Mouse (Mus musculus): ENCODE results near the gene Trmt10c.
A peak's percentile ranks its signal among the peaks of the same experiment; 100 is the strongest.

The Trmt10c gene

GRCm38 (mm10) chr16:56038090-56038489, 471 bp upstream of the Trmt10c start:
- no peak for DNase-seq (ENCODE audit: low spot score)

DNA sequence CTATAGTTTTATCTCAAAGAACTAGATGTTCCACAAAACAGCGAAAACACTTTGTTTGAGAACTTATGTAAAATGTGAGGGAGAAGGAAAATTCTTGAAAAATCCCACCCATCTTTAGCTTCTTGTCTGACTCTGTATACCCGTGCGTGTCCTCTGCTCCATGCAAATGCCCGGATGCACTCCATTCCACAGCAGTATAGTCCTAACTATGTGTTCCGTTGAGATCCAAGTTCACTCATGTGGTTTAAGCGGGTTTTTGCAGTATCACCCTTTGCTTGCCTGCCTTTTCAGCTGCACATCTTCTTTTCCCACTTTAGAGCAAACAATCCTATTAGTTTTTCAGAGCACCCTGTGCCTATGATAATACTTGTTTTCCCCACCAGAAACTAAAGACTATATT, 1.1 kb downstream of the Trmt10c start:
- no peak for DNase-seq (ENCODE audit: low spot score)

DNA sequence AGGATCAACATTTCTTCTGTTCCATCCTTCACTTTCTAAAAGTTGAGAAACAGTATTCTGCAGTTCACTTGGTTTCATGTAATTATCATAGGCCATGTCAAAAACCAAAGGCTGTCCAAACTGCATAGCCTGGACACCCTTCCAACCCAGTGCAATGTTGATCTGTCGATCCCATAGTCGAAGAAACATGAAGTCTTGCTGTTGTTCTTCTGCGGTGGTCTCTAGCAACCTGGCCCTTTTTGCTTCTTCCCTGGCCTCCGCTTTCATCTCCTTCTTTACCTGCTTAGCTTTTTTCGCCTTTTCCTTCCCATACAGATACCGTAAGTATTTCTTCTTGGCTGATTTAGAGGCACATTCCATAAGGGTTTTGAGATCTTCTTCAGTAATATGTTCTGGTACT, 3.1 kb downstream of the Trmt10c start:
- DNase-seq (ENCODE audit: low spot score): no peak

DNA sequence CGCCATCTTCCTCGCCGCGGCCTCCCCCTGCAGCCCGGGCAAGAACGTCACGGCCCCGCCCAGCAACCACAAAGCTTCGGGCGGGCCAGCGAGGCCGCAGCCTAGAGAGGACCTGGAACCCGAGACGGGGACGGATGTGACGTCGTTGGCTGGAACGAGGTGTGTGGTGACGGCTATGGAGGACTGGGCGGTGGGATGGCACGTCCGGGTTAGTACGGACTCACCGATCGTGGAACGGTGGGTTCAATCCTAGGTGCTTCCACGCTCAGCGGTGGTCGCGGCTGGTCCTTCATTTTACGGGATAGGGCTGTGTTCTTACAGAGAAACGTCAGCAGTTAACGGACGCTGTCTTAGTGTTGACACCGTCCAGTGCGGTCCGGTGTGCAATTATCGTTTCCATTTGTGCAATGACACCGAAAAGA, 7.9 kb downstream of the Trmt10c start, which contains the start of gene Pcnp:
TSS of gene Pcnp (minus strand) at position 79 of the 422 bp plus-strand sequence.
- peak; percentile 97 for DNase-seq (ENCODE audit: low spot score)

- no peak for DNase-seq (ENCODE audit: low spot score)
Observed at GRCm38 (mm10) chr16:56028722-56029551, 8.7 kb downstream of the Trmt10c start.

- DNase-seq (ENCODE audit: low spot score): no peak
Observed at GRCm38 (mm10) chr16:56027854-56028629, 9.6 kb downstream of the Trmt10c start.

GRCm38 (mm10) chr16:56019660-56020059, 18.0 kb downstream of the Trmt10c start:
- DNase-seq (ENCODE audit: low spot score): no peak

DNA sequence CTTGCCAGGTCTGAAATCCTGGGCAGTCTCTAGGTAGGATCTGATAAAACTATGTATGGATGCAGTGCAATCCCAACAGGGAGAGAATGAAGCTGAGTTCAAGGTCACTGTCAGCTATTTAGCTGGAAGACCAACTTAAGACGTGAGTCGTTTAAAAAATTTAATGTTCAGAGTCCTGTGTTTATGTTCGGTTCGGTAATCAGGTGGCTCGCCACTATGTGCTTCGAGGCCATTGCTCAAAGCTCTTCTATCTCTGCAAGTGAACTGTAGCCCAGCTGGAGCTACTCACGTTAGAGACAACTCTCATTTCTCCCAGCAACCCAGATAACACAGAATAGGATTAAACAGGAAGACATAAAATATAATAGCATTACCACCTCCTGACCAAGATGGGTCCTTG, 23.5 kb downstream of the Trmt10c start:
- no peak for DNase-seq (ENCODE audit: low spot score)

GRCm38 (mm10) chr16:56012789-56013743, 24.6 kb downstream of the Trmt10c start:
- DNase-seq (ENCODE audit: low spot score): no peak

DNA sequence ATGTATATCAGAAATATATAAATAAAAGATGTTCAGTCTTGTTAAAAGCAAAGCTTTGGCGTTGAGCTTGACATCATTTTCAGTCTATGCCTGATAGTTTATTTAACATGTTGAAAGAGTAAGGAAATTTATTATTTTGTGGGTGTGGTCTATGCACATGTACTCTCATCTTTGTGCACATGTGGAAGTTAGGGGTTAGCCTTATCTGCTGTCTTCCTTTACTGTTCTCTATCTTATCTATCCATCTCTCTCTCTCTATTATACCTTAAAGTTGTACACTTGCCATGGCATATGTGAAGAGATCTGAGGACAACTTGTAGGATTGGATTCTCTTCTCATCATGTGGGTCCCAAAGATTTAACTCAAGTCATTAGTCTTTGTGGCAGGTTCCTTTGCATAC, 28.8 kb downstream of the Trmt10c start:
- no peak for DNase-seq (ENCODE audit: low spot score)

GRCm38 (mm10) chr16:56006798-56007197, 30.8 kb downstream of the Trmt10c start:
- DNase-seq (ENCODE audit: low spot score): no peak

GRCm38 (mm10) chr16:55994235-55994634, 43.4 kb downstream of the Trmt10c start:
- DNase-seq (ENCODE audit: low spot score): no peak

GRCm38 (mm10) chr16:55990311-55990710, 47.3 kb downstream of the Trmt10c start:
- no peak for DNase-seq (ENCODE audit: low spot score)

DNA sequence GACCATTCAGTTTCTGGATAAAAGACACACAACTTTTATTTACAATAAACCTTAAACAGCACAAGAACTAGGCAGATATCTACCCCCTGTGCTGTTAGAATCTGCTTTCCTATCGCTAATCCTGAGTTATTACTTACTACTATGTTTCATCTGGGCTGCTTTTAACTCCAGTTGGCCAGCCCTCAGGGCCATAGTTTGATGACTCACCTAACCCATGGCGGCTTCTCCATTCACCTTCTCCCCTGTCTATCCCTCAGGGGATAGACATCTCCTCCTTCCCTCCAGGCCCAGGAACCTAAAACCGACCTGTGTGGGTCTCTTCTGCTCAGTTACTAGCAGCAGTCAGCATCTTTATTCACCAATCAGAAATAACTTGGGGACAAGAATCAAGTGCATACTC, 51.6 kb downstream of the Trmt10c start:
- no peak for DNase-seq (ENCODE audit: low spot score)

Measured in T-cell, adult 2 months (primary cell).